Mouse (Mus musculus) stomach, embryonic 14.5 days (tissue): Measurements from ENCODE around the gene F11. TPM values are rescaled to one million over a fixed set of nuclear protein-coding genes. Genes with fewer than 3 reads are reported as not detected.

Source experiments
- polyA plus RNA-seq: library from polyadenylated mRNA; unstranded; fragments of >200 nt; fragmentation: Nextera tagmentation; extraction: Ambion mirVana; gene quantifications from 2 replicates; pipeline ENCODE4 v1.2.1, GENCODE M21; 2014

Gene F11
- polyA plus RNA-seq, 1 experiment from 2014 or later = not detected

Other genes starting within 250 kb of the F11 start
- 0.15 TPM in 1 of 2 replicates, not detected in the other for gene Mtnr1a, start 192.9 kb downstream of the F11 start, polyA plus RNA-seq
- gene Klkb1, start 32.8 kb upstream of the F11 start, polyA plus RNA-seq = not detected in 2 replicates
- gene Gm45753, start 46.4 kb upstream of the F11 start, polyA plus RNA-seq = not detected in 2 replicates
- gene Cyp4v3, start 71.2 kb upstream of the F11 start, polyA plus RNA-seq = 3.3 and 4.1 TPM in 2 replicates
- 28.6 and 29.7 TPM in 2 replicates for gene Fam149a, start 120.3 kb upstream of the F11 start, polyA plus RNA-seq
- gene Tlr3, start 149.0 kb upstream of the F11 start, polyA plus RNA-seq = 3.6 and 4.9 TPM in 2 replicates
- 32.1 and 35.2 TPM in 2 replicates for gene Sorbs2, start 245.8 kb upstream of the F11 start, polyA plus RNA-seq